Mouse (Mus musculus): ENCODE measurements around the gene Polr1e. TPM values are rescaled to one million over a fixed set of nuclear protein-coding genes. Genes with fewer than 3 reads are reported as not detected.

The Polr1e gene
- total and polyA plus RNA-seq, 3 experiments: 37.2 to 87.7 (median 78.6) TPM

DNA sequence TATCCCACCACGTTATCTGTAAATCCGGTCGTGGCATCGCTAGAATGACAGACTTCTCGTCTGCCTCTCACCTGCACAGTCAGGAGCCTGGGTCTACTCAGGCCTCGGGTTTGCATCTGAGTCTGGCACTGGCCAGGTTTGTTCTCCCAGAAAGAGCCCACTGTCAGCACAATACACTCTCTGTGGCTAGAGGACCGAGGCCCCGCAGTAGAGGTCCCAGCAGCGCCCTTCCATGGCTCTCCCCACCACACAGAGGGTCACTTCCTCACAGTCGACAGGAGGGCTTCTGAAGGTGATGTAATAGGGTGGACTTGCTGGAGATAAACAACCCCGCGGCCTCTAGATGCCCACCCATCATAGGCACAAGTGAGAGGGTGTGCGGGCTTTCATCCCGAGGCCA is 44.5 kb upstream of the Polr1e start:
- Histone ChIP-seq H3K79me2 (replicated peaks; ENCODE audit: control insufficient read depth, extremely low read depth, insufficient read depth, poor library complexity, severe bottlenecking) (no peaks in the 10 kb centered on the region), H3K27me3 (replicated peaks) (no peaks in the 10 kb centered on the region), H3K9ac (ENCODE audit: insufficient read depth, low read depth) (no peak overlapping the region), H3K4me1 (ENCODE audit: control insufficient read depth in 1 of 2, insufficient read depth in 2 of 2) (peaks cover 20 to 37% of the 10 kb centered on the region in 2 experiments), H3K27ac (ENCODE audit: insufficient read depth, low read depth) (no peak overlapping the region), H3K36me3 (replicated peaks in 1 of 2; ENCODE audit: control insufficient read depth in 1 of 2, insufficient read depth in 1 of 2, low read length in 1 of 2) (peaks cover 0 to 29% of the 10 kb centered on the region in 2 experiments), H3K4me2 (ENCODE audit: insufficient read depth, low read depth, poor library complexity, severe bottlenecking) (no peak overlapping the region), H3K4me3 (replicated peaks in 1 of 3; ENCODE audit: low read depth in 2 of 3, low read length in 2 of 3, poor library complexity in 1 of 3) (no peak overlapping the region), H3K9me3 (replicated peaks; ENCODE audit: low read length) (peaks cover 46% of the 10 kb centered on the region)
- in situ Hi-C loops (cut with MboI; ENCODE audit: low pct_ligation_motif_present, low pct_unique_long_range_greater_than_20kb, low sequenced_read_pairs): loop anchor here (10.0 kb wide), 1 partner anchor 299 kb away; no protein-coding TSS in a partner anchor
- no peak for TF ChIP-seq CTCF (conservative IDR thresholded peaks at IDR 0.05 in 1 of 2, IDR thresholded peaks at IDR 0.05 in 1 of 2; ENCODE audit: low read depth in 2 of 2, low read length in 2 of 2)
- TF ChIP-seq TBP (conservative IDR thresholded peaks at IDR 0.05; ENCODE audit: low read depth, low read length): no peak
- TF ChIP-seq NELFE (IDR thresholded peaks at IDR 0.05; ENCODE audit: low read depth, low read length): no peak
- no peak for DNase-seq (ENCODE audit: extremely low read depth)
- dilution Hi-C loops (cut with MboI; ENCODE audit: extremely low pct_ligation_motif_present, extremely low pct_unique_long_range_greater_than_20kb, low sequenced_read_pairs): no loop called here

DNA sequence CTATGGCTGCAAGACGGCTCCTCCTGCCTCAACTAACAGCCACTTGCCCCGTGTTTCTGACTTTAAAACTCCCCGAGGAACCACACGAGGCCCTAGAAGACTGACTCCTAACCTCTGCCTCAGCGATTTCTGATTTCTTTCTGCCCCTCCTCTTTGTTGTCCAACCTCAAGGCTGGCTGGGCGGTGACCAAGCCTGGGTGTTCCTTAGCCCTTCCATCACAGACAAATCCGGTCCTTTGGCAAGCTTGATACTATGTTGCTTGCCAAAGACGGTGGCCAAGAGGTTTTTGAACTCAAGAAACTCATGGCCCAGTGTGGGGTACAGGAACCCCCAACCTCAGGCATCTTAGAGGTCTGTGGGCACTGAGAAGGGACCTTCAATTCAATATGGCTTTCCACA is 44.1 kb upstream of the Polr1e start:
- Histone ChIP-seq H3K4me2 (ENCODE audit: insufficient read depth, low read depth, poor library complexity, severe bottlenecking) (no peak overlapping the region), H3K27me3 (replicated peaks) (no peaks in the 10 kb centered on the region), H3K27ac (ENCODE audit: insufficient read depth, low read depth) (no peak overlapping the region), H3K9ac (ENCODE audit: insufficient read depth, low read depth) (no peak overlapping the region), H3K4me1 (ENCODE audit: control insufficient read depth in 1 of 2, insufficient read depth in 2 of 2) (peaks cover 15 to 36% of the 10 kb centered on the region in 2 experiments), H3K79me2 (replicated peaks; ENCODE audit: control insufficient read depth, extremely low read depth, insufficient read depth, poor library complexity, severe bottlenecking) (no peaks in the 10 kb centered on the region), H3K36me3 (replicated peaks in 1 of 2; ENCODE audit: control insufficient read depth in 1 of 2, insufficient read depth in 1 of 2, low read length in 1 of 2) (peaks cover 0 to 29% of the 10 kb centered on the region in 2 experiments), H3K4me3 (replicated peaks in 1 of 3; ENCODE audit: low read depth in 2 of 3, low read length in 2 of 3, poor library complexity in 1 of 3) (no peak overlapping the region), H3K9me3 (replicated peaks; ENCODE audit: low read length) (peaks cover 46% of the 10 kb centered on the region)
- dilution Hi-C loops (cut with MboI; ENCODE audit: extremely low pct_ligation_motif_present, extremely low pct_unique_long_range_greater_than_20kb, low sequenced_read_pairs) (no loop called here), in situ Hi-C loops (cut with MboI; ENCODE audit: low pct_ligation_motif_present, low pct_unique_long_range_greater_than_20kb, low sequenced_read_pairs) (loop anchor here (10.0 kb wide), 1 partner anchor 300 kb away; no protein-coding TSS in a partner anchor)
- no peak for TF ChIP-seq NELFE (IDR thresholded peaks at IDR 0.05; ENCODE audit: low read depth, low read length)
- no peak for TF ChIP-seq PAX5 (IDR thresholded peaks at IDR 0.05; ENCODE audit: low read length)
- TF ChIP-seq TBP (conservative IDR thresholded peaks at IDR 0.05; ENCODE audit: low read depth, low read length): no peak
- TF ChIP-seq NRF1 (IDR thresholded peaks at IDR 0.05; ENCODE audit: low read depth, low read length): no peak
- TF ChIP-seq E2F4 (IDR thresholded peaks at IDR 0.05; ENCODE audit: insufficient replicate concordance, low read depth, low read length): no peak
- no peak for TF ChIP-seq POLR2AphosphoS2 (IDR thresholded peaks at IDR 0.05; ENCODE audit: low read depth, low read length)
- TF ChIP-seq JUN (IDR thresholded peaks at IDR 0.05; ENCODE audit: insufficient read depth, low read depth, low read length): no peak
- TF ChIP-seq MYC (IDR thresholded peaks at IDR 0.05; ENCODE audit: low read depth, low read length): no peak
- no peak for TF ChIP-seq POLR2A (IDR thresholded peaks at IDR 0.05; ENCODE audit: low read depth, low read length)
- TF ChIP-seq BHLHE40 (IDR thresholded peaks at IDR 0.05; ENCODE audit: low read depth, low read length): no peak
- no peak for TF ChIP-seq CHD1 (IDR thresholded peaks at IDR 0.05; ENCODE audit: low read depth, low read length)
- TF ChIP-seq GABPA (IDR thresholded peaks at IDR 0.05; ENCODE audit: insufficient replicate concordance, low read depth, low read length): no peak
- TF ChIP-seq SIN3A (IDR thresholded peaks at IDR 0.05; ENCODE audit: low read length): no peak
- no peak for TF ChIP-seq MEF2A (IDR thresholded peaks at IDR 0.05; ENCODE audit: borderline replicate concordance, low read depth, low read length)
- no peak for TF ChIP-seq ELF1 (IDR thresholded peaks at IDR 0.05; ENCODE audit: low read depth, low read length)
- TF ChIP-seq USF1 (IDR thresholded peaks at IDR 0.05; ENCODE audit: low read depth, low read length): no peak
- no peak for TF ChIP-seq USF2 (conservative IDR thresholded peaks at IDR 0.05; ENCODE audit: low read depth, low read length)
- no peak for TF ChIP-seq MAX (IDR thresholded peaks at IDR 0.05; ENCODE audit: low read length)
- no peak for DNase-seq (ENCODE audit: extremely low read depth)
